Mouse (Mus musculus) retina, adult 2 months (tissue): Measurements from ENCODE around the gene Gpr156.
"Not testable (repeated sequence)": the region's sequence is repeated elsewhere in the genome, so short reads cannot be mapped to it uniquely, and the experiment has no call there.

Experiments
- DNase-seq: peaks from one replicate; pipeline ENCODE4 v3.0.0-alpha.2; 2012; ENCODE audit warnings: low read depth, low spot score

Gene Gpr156

DNA sequence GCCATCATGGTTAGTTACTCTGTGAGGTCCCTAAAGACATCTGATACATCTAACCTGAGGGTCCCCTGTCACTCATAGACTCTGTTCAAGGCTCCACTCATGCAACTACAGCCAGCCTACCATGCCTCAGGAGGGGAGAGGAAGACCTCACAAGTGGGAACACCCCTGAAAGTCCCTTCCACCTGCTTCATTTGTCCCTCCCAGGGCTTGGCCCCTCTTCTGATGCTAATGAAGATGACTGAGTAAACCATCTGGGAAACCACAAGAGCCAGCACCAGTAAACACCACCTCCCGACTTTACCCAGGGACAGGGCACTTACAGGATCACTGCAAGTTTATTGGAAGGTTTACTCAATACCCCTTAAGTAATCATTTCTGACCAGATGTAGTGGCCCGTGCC is 85.5 kb downstream of the Gpr156 start:
- DNase-seq: no peak

DNA sequence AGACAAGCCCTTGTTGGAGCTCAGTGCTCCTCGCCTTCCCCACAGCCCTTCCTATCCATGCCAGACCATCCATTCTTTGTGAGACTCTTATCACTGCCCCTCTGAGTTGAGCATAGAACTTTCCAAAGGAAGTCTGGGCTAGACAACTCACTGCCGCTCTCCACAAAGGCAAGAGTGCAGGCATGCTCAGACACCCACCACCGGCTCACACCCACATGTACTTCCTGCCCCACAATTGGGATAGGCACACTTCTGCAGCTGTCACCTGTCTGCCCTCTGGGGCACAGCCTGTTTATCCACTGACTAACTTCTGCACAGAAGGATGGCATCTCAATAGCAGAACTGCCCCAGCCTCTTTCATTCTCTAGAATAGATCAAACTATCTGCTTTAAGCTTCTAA is 86.2 kb downstream of the Gpr156 start:
- DNase-seq: no peak

DNA sequence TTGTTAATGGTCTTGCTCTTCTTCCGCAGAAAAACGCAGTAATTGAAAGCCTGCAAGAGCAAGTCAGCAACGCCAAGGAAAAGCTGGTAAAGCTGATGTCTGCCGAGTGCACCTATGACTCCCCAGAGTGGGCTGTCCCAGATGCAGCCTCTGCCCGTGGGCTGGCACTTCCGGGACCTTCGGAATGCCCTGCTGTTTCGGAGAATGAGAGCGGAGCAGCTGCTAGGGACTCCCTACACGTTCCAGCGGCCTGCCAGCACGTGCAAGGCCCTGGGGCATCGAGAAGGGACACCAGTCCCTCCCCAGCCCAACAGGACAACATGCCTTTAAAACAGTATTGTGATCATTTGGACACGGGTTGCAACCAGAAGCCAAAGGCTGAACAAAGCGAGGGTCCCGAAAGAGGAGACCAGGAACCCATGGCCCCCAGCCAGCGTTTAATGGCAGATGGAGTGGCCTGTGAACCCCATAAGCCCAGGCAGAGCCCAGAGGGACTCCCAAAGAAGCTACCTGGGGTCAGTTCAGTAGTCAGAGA is 88.3 kb downstream of the Gpr156 start:
- DNase-seq: no peak

DNA sequence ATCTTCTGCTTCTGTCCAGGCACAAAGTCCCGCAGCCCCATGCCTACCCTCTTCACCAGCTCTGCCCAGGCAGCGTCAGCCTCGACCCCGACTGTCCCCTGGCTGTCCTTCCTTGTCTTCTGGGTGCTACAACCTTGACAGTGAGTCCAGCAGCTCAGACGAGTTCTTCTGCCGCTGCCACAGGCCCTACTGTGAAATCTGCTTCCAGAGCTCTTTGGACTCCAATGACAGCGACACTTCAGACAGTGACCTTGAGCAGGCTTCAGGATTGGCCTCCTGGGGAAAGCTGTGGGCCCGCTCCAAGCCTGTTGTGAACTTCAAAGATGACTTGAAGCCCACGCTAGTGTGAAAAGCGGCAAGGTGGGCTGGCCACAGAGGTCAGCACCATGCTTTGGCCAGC is 89.2 kb downstream of the Gpr156 start:
- no peak for DNase-seq

DNA sequence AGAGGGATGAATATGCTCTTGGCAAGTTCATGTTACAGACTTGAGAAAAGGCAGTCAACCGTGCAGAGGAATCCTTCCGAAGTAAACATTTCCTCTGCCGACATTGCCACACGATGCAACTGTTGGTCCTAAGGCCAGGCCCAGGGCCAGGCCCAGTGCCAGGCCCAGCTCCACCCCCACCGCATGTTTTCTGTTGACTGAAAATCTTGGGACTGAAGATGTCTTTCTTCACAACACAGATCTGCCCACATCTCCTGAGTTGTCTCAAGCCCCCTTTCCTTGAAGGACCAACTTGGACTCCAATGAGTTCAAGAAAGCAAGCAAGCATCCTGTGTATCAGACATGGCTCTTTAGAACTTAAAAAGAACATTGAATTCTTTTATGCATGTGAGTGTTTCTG is 92.1 kb downstream of the Gpr156 start:
- no peak for DNase-seq

DNA sequence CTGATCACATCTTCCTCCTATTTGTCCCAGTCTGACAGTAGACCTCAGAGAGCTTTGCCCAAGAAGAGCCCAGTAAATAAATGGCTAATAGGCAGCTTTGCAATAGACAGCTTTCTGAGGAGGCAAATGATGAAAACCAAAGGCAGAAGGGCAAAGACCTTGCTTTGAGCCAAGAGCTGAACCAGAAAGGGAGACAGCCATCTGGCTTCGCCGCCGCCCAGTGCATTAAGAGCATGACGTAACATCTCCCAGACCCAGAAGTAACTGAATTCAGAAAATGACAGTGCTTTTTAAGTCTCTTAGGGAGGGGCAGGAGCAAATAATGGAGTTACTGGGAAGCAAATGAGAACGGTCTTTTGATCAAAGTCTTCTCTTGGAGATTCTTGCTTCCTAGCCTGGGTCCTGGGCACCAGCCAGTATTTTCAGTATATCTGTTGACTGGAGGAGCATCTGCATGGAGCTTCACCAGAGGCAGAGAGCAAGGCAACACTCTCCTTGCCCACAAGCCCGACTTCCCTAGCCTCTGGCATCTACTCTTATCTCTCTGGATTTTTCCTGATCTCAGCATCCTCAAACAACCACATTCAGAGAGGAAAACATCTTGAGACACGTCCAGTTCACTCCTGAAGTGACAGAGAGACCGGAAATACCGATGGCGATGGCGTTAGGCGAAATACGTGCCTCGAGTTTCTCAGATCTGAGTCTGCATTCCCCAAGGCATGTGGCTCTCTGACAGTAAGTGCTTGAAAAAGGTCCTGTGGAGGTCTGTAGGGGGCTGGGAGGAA is 92.9 kb downstream of the Gpr156 start:
- no peak for DNase-seq

DNA sequence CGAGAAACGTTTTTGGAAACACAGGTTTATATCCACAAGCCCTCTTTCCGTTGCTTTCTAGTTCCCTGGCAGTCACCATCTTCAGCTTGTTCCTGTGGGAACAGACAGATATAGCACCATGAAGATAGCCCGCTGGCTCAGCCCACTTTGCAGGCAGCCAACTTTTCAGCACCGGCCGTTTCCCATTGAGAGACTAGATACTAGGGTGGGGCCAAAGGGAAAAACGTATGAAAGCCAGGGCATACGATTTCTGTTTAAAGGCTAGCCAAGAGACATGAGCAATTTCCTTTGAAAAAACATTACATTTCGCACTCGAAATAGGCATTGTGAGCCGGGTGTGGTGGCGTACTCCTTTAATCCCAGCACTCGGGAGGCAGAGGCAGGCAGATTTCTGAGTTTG is 95.2 kb downstream of the Gpr156 start:
- no peak for DNase-seq

DNA sequence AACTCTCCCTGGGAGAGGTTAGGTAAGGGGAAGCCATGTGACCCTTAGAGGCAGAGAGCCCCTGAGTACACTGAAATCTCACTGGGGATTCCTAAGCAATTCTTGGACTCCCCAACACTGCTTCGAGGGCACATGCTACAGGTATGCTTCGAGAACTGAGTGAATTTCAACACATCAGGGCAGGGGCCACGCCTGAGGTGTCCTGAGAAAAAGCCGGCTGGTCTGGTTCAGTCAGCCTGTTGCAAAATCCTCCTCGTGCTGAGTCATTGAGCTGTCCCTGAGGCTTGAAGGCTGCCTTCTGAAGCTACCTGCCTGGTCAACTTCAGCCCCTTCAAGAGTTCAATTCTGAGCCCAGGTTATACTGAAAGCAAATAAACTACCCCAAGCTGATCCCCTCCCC is 96.1 kb downstream of the Gpr156 start:
- DNase-seq: no peak

DNA sequence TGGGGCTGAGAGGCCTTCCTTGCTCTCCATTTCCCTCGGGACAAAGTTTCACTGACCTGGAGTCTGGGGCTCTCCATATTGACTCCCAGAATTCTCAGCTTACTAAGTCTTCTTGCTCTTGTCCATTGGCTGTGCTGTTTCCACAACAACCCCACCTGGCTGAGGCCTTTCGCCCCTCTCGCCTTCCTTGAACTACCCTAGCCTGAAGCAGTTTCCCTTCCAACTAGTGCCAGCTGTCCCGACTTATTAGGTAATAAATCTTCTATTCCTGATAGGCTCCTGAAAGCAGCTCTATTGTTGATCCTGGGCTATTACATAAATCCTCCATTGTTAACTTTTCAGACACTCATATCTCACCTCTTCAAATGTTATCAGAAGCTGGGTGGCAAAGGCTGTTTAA is 96.6 kb downstream of the Gpr156 start:
- DNase-seq: no peak

DNA sequence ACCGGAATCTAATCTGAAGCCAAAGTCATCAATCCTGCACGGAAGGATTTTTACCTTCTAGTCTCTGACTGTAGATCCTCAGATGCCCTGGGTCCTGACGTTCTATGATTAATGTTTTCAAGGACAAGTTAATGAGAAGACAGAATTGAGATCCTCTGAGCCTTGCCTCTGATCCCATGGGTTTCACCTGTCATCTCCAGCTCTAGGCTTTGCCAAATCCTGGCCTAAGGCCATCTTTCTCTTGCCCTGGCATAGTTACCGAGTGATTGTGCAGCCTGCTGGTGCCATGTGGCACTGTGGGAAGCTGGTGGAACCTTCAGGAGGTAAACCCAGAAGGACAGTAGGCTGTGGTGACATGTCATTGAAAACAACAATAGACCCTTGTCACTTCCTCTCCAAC is 98.7 kb downstream of the Gpr156 start:
- DNase-seq: no peak

DNA sequence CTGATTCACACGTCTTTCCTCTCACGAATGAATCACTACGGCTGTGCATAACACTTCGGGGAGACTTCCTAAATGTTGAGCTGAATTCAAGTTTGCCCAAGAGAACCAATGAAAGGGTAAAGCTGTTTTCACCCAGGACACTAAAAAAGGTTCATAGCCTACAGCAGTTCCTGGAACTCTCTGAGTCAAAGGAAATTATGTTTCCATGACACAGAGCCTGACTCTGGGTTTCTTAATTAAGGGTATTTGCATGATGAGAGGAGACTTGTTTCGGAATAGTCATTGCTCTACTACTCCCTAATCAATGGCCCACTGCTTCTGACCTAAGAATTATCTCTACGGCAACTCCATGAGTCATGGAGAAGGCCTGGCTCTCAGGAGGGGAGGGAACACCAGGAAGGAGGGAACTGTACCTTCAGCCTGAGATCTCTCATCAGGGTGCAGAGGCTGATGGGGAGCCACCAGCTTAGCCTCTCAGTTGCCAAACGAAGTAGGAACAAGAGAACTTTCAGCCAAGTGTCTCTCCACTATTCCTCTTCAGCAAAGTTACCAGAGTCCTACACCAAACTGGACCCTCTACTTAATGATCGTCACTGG is 100.7 kb downstream of the Gpr156 start:
- no peak for DNase-seq

DNA sequence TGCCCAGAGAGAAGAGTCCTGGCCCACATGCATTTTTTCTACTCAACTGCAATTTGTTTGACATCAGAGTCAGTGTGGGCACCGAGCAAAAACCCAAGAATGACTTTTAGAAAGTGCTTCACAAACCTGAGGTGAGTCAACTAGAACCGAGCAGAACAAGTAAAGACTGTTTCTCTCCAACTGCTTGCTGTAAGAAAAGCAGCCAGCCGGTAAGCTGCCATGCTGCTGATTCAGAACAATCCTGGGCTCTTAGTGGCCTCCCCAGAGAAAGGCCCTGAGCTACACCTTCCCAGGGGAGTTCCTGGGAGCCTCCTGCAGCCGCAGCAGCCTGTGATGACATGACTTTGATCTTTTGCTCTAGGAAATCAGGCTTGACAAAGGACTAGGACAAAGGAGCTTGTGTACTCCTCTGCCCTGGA is 101.7 kb downstream of the Gpr156 start:
- no peak for DNase-seq

DNA sequence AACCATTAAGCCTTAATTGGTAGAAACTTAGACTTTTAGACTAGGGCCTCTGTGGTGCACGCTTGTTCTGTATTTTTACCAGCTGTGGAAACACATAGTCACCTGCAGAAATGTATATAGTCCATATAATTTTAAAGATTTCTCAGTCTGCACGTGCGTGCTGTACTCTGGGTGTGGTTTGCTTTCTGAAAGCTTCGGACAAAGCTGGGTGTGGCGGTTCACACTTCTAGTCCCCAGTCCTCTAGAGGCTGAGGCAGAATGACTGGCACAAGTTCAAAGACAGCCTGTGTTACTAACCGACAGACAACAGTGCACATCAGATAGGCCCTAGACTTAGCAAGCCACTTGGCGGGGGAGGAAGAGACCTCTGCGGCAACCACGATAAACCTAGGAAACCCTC is 116.3 kb downstream of the Gpr156 start:
- DNase-seq: no peak

DNA sequence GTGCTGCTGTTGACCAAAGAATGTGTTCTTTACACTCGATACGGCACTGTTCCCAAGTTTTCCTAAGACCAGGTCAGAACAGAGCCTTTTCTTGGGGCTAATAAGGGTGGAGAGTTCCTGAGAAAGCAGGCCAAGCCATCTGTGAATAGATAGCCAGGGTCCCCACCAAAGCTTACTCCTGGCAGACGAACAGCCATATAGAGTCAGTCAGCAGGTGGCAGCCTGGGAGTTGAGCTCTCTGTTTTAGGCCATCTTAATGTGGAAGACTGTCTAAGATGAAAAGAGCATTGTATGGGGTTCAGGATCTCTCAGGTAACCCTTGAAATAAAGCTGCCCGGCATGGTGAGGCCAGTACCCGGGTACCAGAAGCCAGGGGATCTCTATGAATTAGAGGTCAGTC is 116.8 kb downstream of the Gpr156 start:
- no peak for DNase-seq

DNA sequence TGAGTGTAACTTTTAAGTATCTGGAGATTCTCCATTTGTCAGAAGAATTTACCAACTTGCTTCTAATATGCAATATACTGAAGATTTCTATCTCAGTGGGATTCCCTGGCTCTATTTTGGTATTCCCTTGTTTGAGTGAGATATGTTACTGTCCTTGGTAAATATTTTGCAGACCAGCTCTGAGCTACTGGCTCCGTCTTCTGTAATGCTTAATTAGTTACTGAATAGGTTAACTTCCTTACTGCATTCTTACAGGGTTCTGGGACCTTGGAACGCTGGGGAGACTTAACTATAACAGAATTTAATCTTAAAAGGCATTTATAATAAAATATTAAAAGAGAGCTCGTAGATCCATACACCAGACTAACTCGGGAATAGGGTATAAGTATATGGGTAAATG is 121.8 kb downstream of the Gpr156 start:
- not testable (repeated sequence) for DNase-seq

DNA sequence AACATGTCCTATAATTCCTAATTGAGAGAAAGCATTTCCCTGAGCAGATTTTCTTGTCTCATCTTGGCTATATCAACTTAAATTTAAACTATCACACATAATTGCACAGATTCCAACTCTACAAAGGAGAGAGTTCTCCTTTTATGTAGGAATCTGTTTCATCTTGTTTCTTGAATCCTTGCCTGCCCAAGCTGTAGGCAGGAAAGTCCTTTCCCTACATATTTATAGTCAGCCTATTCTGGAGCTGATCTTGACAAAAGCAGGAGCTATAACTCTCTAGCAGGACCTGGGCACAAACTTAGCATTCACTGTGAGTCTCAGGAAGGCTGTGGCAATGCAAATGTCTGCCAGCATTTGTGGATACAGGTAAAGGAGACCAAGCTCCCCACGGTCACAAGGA is 125.9 kb downstream of the Gpr156 start:
- DNase-seq: no peak

DNA sequence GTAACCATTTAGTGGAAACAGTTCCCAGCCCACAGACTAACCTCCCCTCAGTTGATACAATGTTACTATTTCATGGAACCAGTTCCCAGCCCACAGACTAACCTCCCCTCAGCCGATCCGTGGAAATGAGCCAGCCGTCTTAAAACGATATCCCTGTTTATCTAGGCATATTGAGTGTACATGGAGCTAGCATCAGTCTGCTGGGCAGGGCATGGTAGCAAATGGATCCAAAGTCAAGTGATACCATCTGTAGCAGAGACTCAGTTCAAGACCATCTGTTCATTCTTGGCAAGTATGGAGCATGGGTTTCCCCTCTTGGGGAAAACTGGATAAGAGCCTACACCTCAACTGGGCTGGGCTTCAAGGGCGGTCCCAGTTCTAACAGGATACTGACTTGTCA is 128.3 kb downstream of the Gpr156 start:
- DNase-seq: no peak

DNA sequence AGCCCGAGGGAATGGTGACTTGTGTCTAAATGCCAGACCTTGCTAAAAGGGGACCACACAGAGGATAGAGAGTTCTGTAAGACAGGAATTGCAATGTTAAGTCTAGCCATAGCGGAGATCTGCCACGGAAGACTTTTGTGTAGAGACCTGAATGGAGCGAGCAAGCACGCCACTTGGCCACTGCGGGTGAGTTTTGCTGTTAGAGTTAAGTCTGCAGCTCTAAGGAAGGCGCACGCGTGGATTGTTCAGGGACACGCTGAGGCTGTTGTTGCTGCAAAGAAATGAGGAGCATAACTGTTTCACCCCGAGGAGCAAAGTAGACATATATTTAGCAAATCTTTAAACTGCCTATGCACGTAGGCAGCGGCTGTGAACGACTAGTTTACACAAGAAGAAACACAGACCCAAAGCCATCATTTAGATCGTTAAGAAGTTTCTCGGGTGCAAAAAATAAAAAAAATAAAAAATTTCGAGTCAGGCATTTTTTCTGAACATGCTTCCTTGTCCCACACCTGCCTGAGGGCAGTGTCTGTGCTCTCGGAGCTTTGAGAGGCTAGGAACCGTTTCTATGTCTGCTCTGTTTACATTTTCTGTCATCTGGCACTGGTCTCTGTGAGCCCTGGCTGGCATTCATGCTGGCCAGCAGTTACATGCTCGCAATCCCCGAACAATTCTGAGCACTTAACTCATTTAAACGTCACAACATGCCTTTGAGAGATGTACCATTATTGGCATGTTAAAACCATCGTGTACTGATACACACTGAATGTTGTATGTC is 131.7 kb downstream of the Gpr156 start:
- DNase-seq: no peak
